Mouse (Mus musculus) lung, adult 2 months (tissue): ENCODE data around the gene Fetub. TPM values are rescaled to one million over a fixed set of nuclear protein-coding genes. Genes with fewer than 3 reads are reported as not detected.

Source experiments
- DNase-seq: peaks from one replicate; pipeline ENCODE4 v3.0.0; 2022
- H3K4me1 ChIP-seq: fragments of 200-500 bp; 2 replicates; pipeline ENCODE4 v1.6.1; 2011; ENCODE audit warnings: low read length; ENCODE audit not compliant: control insufficient read depth, insufficient read depth
- H3K4me3 ChIP-seq: fragments of 200-500 bp; replicated peaks from 2 replicates; pipeline ENCODE3; 2011; ENCODE audit warnings: low read depth, mild to moderate bottlenecking, control low read depth, low read length; ENCODE audit errors: extremely low read depth
- CTCF ChIP-seq: fragments of 200-500 bp; IDR thresholded peaks from 2 replicates; pipeline ENCODE4 v1.5.1; 2011; ENCODE audit warnings: mild to moderate bottlenecking, low read length, control low read depth; ENCODE audit not compliant: insufficient read depth
- POLR2A ChIP-seq: fragments of 200-500 bp; IDR thresholded peaks from 2 replicates; pipeline ENCODE4 v1.6.1; 2011; ENCODE audit warnings: low read depth, mild to moderate bottlenecking, control low read depth, low read length, borderline replicate concordance; ENCODE audit errors: extremely low read depth
- WGBS: fragments of 180-500 bp; shearing (Covaris S2); methylation state at CpG from one replicate; pipeline ENCODE4 v1.1.7; 2018; 5-methylcytosine and 5-hydroxymethylcytosine counted together
- polyA plus RNA-seq: library from polyadenylated mRNA; depleted of rRNA; stranded (reverse); fragments of >200 nt; gene quantifications from 2 replicates; pipeline ENCODE4 v1.2.3, GENCODE M21; 2012

Gene Fetub
- polyA plus RNA-seq, 1 experiment = 20.9 TPM

DNA sequence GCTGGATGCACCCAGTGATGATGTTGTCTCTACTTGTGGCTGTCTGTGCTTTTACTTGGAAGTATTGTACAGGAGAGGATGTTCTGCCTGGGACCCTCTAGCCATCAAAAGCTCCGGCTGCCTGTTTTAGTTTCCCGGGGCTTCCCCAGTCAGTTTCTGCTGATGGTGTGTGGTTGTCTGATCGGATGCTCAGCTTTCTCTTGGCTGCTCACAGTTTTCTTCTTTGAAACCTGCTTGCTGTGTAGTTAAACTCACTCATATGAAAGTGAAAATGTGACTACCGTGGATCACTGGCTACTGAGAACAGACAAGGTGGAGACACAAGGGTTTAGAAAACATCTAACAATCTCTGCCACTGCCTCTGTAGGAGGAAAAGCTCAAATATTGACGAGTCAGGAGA is 34.7 kb upstream of the Fetub start:
- 70% methylated on average over 5 of the region's 5 CpGs for WGBS

GRCm38 (mm10) chr16:22885356-22885755 is 32.8 kb upstream of the Fetub start:
- Histone ChIP-seq H3K4me1 (no peaks in the 10 kb centered on the region), H3K4me3 (no peak overlapping the region)
- TF ChIP-seq POLR2A = no peak
- no peak for TF ChIP-seq CTCF
- 14% methylated on average over 4 of the region's 4 CpGs for WGBS
- DNase-seq = no peak

More for the DNA sequence above, 34.7 kb upstream of the Fetub start:
- Histone ChIP-seq H3K4me1 (no peaks in the 10 kb centered on the region), H3K4me3 (no peak overlapping the region)
- DNase-seq = no peak
- no peak for TF ChIP-seq CTCF

- TF ChIP-seq CTCF (no peak), POLR2A (no peak)
- H3K4me3 ChIP-seq = no peak overlapping the region
- no peak for DNase-seq
- H3K4me1 ChIP-seq = no peaks in the 10 kb centered on the region
- 65% methylated on average over 3 of the region's 3 CpGs for WGBS
Observed at GRCm38 (mm10) chr16:22886726-22887125, 31.4 kb upstream of the Fetub start.

DNA sequence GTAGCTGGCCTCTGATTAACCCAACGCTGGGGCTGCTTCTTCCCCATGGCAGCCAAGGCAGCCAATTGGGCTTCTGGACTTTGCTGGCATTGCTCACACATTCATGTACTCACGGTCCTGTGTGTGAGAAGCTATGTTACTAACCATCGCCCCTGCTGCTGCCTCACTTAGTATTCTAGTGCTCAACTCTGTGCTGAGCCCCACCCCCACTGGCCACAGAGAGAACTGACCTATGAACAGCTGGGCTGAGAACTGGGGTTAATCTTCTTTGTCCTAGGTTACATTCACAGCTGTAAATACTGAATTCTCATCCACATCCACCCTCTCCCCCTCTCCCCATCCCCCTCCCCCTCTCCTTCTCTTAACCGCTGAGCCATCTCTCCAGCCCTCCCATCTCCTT is 29.3 kb upstream of the Fetub start:
- TF ChIP-seq CTCF (no peak), POLR2A (no peak)
- WGBS = 68% methylated on average over 4 of the region's 4 CpGs
- no peak for DNase-seq
- no peaks in the 10 kb centered on the region for H3K4me1 ChIP-seq
- no peak overlapping the region for H3K4me3 ChIP-seq

DNA sequence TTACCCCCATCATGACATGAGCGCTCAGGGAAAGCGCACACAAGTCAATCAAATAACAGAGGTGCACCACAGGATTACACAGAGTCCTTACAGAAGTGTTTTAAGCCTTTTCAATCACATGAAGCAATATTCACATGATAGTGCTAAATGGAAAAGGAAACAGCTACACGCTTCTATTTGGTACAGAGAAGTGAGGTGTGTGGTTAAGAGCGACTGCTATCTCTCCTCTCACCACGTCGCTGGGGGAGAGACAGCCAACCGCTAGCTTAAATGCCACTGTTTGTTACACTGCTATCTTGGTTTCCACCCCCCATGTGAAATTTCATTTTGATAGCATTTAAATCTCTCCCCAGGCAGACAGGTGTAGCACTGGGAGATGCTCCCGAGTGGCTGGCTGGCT is 28.4 kb upstream of the Fetub start:
- TF ChIP-seq POLR2A (no peak), CTCF (no peak)
- WGBS = 76% methylated on average over 8 of the region's 8 CpGs
- no peak for DNase-seq
- Histone ChIP-seq H3K4me3 (no peak overlapping the region), H3K4me1 (no peaks in the 10 kb centered on the region)

- no peak for TF ChIP-seq CTCF
- no peak for TF ChIP-seq POLR2A
Observed at GRCm38 (mm10) chr16:22890683-22891510, 27.2 kb upstream of the Fetub start, which contains the start of gene Ahsg. Gene Ahsg, plus strand, starts transcription at chr16:22891277.

GRCm38 (mm10) chr16:22891733-22892154 is 26.4 kb upstream of the Fetub start:
- no peak for DNase-seq
- WGBS = 77% methylated on average over 8 of the region's 8 CpGs
- Histone ChIP-seq H3K4me1 (no peaks in the 10 kb centered on the region), H3K4me3 (no peak overlapping the region)
- TF ChIP-seq POLR2A = no peak
- no peak for TF ChIP-seq CTCF

More at GRCm38 (mm10) chr16:22890683-22891510, 27.2 kb upstream of the Fetub start, which contains the start of gene Ahsg:
- Histone ChIP-seq H3K4me3 (no peak within 1 kb of the TSS), H3K4me1 (no peaks in the 10 kb centered on the region)
- 72% methylated on average over 11 of the region's 11 CpGs for WGBS
- no peak for DNase-seq

DNA sequence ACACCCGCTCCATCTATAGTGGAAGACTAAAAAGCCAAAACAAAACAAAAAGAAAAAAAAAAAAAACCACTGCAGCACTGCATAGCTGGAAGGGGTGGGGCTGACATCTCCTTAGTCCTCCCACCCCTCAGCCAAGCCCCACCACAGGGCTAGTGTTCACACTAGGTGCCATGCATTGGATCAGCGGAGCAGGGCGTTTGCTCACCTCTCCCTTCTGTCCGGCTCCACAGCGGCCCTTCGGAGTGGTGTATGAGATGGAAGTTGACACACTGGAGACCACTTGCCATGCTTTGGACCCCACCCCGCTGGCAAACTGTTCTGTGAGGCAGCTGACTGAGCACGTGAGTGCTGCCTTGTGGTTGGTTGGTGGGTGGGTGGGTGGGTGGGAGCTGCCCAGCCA is 24.0 kb upstream of the Fetub start:
- no peak overlapping the region for H3K4me3 ChIP-seq
- DNase-seq = no peak
- TF ChIP-seq CTCF (no peak), POLR2A (no peak)
- WGBS = 70% methylated on average over 8 of the region's 8 CpGs
- H3K4me1 ChIP-seq = no peaks in the 10 kb centered on the region

DNA sequence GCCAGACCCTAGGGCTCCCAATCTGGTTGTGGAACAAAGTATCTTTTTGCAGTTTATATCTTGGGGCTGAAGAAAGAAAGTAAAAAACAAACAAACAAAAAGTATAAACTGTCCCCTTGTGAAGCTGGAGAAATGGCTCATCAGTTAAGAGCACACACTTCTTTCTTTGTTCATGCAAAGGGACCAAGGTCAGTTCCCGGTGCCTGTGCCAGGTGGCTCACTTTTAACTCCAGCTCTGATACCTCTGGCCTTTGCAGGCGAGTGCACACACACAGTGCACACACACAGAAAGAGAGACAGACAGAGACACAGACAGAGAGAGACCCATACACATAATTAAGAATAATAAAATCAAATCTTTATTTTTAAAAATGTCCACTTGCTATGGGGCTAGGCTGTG is 21.5 kb upstream of the Fetub start:
- no peak for DNase-seq
- TF ChIP-seq POLR2A = no peak
- no peak for TF ChIP-seq CTCF
- 55% methylated on average over 2 of the region's 2 CpGs for WGBS
- Histone ChIP-seq H3K4me1 (no peaks in the 10 kb centered on the region), H3K4me3 (no peak overlapping the region)

- no peak overlapping the region for H3K4me3 ChIP-seq
- TF ChIP-seq POLR2A (no peak), CTCF (no peak)
- no peaks in the 10 kb centered on the region for H3K4me1 ChIP-seq
- no peak for DNase-seq
- WGBS = 35% methylated on average over 5 of the region's 5 CpGs
Observed at GRCm38 (mm10) chr16:22899346-22899745, 18.8 kb upstream of the Fetub start.

DNA sequence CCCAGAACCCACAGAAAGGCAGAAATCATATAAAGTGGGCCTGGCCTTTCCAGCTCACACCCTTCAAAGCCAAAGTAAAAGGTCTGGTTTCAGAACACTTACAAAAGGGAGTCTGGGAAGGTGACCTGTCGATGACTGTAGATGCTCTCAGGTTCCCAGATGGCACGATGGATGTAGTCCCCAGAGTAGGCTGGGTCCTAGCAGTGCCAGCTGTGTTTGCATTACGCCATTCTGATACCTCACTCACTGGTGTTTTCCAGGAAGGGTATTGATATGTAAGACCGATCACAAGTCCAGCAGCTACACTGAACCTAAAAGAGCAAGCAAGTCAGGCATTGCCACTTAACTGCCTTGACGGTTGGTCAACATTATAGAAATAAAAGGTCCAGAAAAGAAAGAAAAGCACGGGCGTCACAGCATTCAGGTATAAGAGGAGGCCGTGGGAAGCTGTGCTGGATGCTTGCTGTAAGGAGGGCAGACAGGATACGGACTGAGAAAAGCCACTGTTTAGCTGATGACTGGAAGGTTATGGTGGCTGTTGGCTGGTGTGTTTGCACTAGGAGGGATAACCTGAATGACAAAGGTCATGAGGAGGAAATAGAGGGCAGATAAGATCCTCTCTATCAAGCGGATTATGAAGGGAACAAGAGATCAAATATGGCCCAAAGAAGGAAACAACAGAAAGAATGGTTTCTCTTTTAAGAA is 18.1 kb upstream of the Fetub start:
- no peaks in the 10 kb centered on the region for H3K4me1 ChIP-seq
- DNase-seq = no peak
- 70% methylated on average over 10 of the region's 10 CpGs for WGBS
- H3K4me3 ChIP-seq = no peak overlapping the region
- TF ChIP-seq CTCF (no peak), POLR2A (no peak)
